Mouse (Mus musculus) urinary bladder, postnatal 14 days (tissue): ENCODE measurements around the gene Ccnf.

ENCODE experiments used
- DNase-seq: peaks from one replicate; pipeline ENCODE4 v3.0.0; 2021; ENCODE audit warnings: low spot score

Gene Ccnf

GRCm38 (mm10) chr17:24203068-24203467, 48.2 kb downstream of the Ccnf start:
- no peak for DNase-seq

- no peak for DNase-seq
Measured at GRCm38 (mm10) chr17:24201092-24201491, 50.2 kb downstream of the Ccnf start.

- DNase-seq: no peak
Measured at GRCm38 (mm10) chr17:24199741-24200140, 51.5 kb downstream of the Ccnf start.

- DNase-seq: no peak
Measured at GRCm38 (mm10) chr17:24199252-24199651, 52.0 kb downstream of the Ccnf start.

- DNase-seq: no peak
Measured at GRCm38 (mm10) chr17:24197032-24197824, 54.1 kb downstream of the Ccnf start.

- DNase-seq: no peak
Measured at GRCm38 (mm10) chr17:24195349-24195748, 55.9 kb downstream of the Ccnf start.

- DNase-seq: no peak
Measured at GRCm38 (mm10) chr17:24193769-24194168, 57.5 kb downstream of the Ccnf start.

GRCm38 (mm10) chr17:24193268-24193667, 58.0 kb downstream of the Ccnf start:
- DNase-seq: no peak

GRCm38 (mm10) chr17:24192848-24193247, 58.4 kb downstream of the Ccnf start:
- DNase-seq: no peak

- no peak for DNase-seq
Measured at GRCm38 (mm10) chr17:24191481-24191880, 59.8 kb downstream of the Ccnf start.

GRCm38 (mm10) chr17:24190934-24191333, 60.4 kb downstream of the Ccnf start:
- no peak for DNase-seq

- no peak for DNase-seq
Measured at GRCm38 (mm10) chr17:24174259-24174658, 77.0 kb downstream of the Ccnf start.

- DNase-seq: peak; percentile 67
Measured at GRCm38 (mm10) chr17:24173423-24173822, 77.9 kb downstream of the Ccnf start.
